Mouse (Mus musculus) spleen, adult 2 months (tissue): Measurements from ENCODE around the gene E030018B13Rik. TPM values are rescaled to one million over a fixed set of nuclear protein-coding genes. Genes with fewer than 3 reads are reported as not detected.

Source experiments
- DNase-seq, 2 experiments: peaks; one replicate each; pipeline versions ENCODE4 v3.0.0 to v3.0.0-alpha.2; 2012 to 2021; ENCODE audit warnings: low spot score in 2 of 2, low read depth in 1 of 2
- H3K27ac ChIP-seq: fragments of 200-500 bp; 2 replicates; pipeline ENCODE4 v1.5.1; 2012; ENCODE audit warnings: low read length, inconsistent platforms; ENCODE audit not compliant: insufficient read depth
- H3K27me3 ChIP-seq: fragments of 200-500 bp; 2 replicates; pipeline ENCODE4 v1.6.1; 2012; ENCODE audit warnings: mild to moderate bottlenecking, moderate library complexity, low read length, inconsistent platforms; ENCODE audit not compliant: control insufficient read depth, insufficient read depth
- H3K36me3 ChIP-seq: fragments of 200-500 bp; 2 replicates; pipeline ENCODE4 v1.6.1; 2012; ENCODE audit warnings: mild to moderate bottlenecking, low read length, inconsistent platforms; ENCODE audit not compliant: control insufficient read depth, insufficient read depth
- H3K4me1 ChIP-seq: fragments of 200-500 bp; 2 replicates; pipeline ENCODE4 v1.6.1; 2011; ENCODE audit warnings: inconsistent platforms; ENCODE audit not compliant: control insufficient read depth, insufficient read depth, insufficient read length
- H3K4me3 ChIP-seq: fragments of 200-500 bp; 2 replicates; pipeline ENCODE4 v1.5.1; 2011; ENCODE audit warnings: mild to moderate bottlenecking, inconsistent platforms; ENCODE audit not compliant: insufficient read depth, insufficient read length; ENCODE audit errors: extremely low read depth
- CTCF ChIP-seq: fragments of 200-500 bp; IDR thresholded peaks from 2 replicates; pipeline ENCODE4 v1.5.1; 2011; ENCODE audit warnings: mild to moderate bottlenecking, inconsistent platforms; ENCODE audit not compliant: insufficient read depth, insufficient read length, insufficient replicate concordance; ENCODE audit errors: extremely low read depth
- POLR2A ChIP-seq: fragments of 200-500 bp; IDR thresholded peaks from 2 replicates; pipeline ENCODE4 v1.6.1; 2011; ENCODE audit warnings: low read depth, low read length, inconsistent platforms
- WGBS: fragments of 180-500 bp; shearing (Covaris S2); methylation state at CpG from one replicate; pipeline ENCODE4 v1.1.7; 2018; 5-methylcytosine and 5-hydroxymethylcytosine counted together
- polyA plus RNA-seq: library from polyadenylated mRNA; depleted of rRNA; stranded (reverse); fragments of >200 nt; gene quantifications from 2 replicates; pipeline ENCODE4 v1.2.3, GENCODE M21; 2012

E030018B13Rik gene
- polyA plus RNA-seq, 1 experiment: not detected

GRCm38 (mm10) chr7:63896968-63897468 lies 19.6 kb upstream of the E030018B13Rik start:
- TF ChIP-seq POLR2A (no peak), CTCF (0 out of 2 replicates have a peak, but pooled peaks have one; percentile 15)
- peak; percentile 35 to 71 for DNase-seq
- H3K4me1 ChIP-seq: peaks cover 35% of the 10 kb centered on the region; the same call in 1 of the 2 replicates

GRCm38 (mm10) chr7:63897655-63898054 lies 19.0 kb upstream of the E030018B13Rik start:
- DNase-seq: no peak
- Histone ChIP-seq H3K4me3 (no peak overlapping the region), H3K4me1 (peaks cover 38% of the 10 kb centered on the region; the same call in 1 of the 2 replicates), H3K27ac (peak overlapping the region; percentile 67), H3K36me3 (no peaks in the 10 kb centered on the region), H3K27me3 (no peaks in the 10 kb centered on the region)
- WGBS: 29% methylated on average over 3 of the region's 3 CpGs
- TF ChIP-seq POLR2A (no peak), CTCF (no peak)

More at GRCm38 (mm10) chr7:63896968-63897468, 19.6 kb upstream of the E030018B13Rik start:
- Histone ChIP-seq H3K27ac (peak overlapping the region; percentile 67), H3K36me3 (no peaks in the 10 kb centered on the region), H3K27me3 (no peaks in the 10 kb centered on the region), H3K4me3 (peak overlapping the region; percentile 37; the same call in 1 of the 2 replicates)
- WGBS: 1% methylated on average over 22 of the region's 22 CpGs

GRCm38 (mm10) chr7:63898201-63898600 lies 18.5 kb upstream of the E030018B13Rik start:
- 90% methylated on average over 6 of the region's 6 CpGs for WGBS
- Histone ChIP-seq H3K27me3 (no peaks in the 10 kb centered on the region), H3K4me3 (no peak overlapping the region), H3K27ac (peak overlapping the region; percentile 67), H3K4me1 (peaks cover 44% of the 10 kb centered on the region), H3K36me3 (no peaks in the 10 kb centered on the region)
- no peak for DNase-seq
- TF ChIP-seq CTCF (no peak), POLR2A (no peak)

GRCm38 (mm10) chr7:63899925-63900324 lies 16.7 kb upstream of the E030018B13Rik start:
- H3K4me1 ChIP-seq: peaks cover 45% of the 10 kb centered on the region

GRCm38 (mm10) chr7:63900411-63900810 lies 16.2 kb upstream of the E030018B13Rik start:
- no peak for DNase-seq
- peaks cover 44% of the 10 kb centered on the region for H3K4me1 ChIP-seq

More at GRCm38 (mm10) chr7:63899925-63900324, 16.7 kb upstream of the E030018B13Rik start:
- Histone ChIP-seq H3K27ac (no peak overlapping the region), H3K27me3 (no peaks in the 10 kb centered on the region), H3K4me3 (no peak overlapping the region), H3K36me3 (no peaks in the 10 kb centered on the region)
- WGBS: 87% methylated on average over 8 of the region's 8 CpGs
- TF ChIP-seq CTCF (no peak), POLR2A (no peak)
- no peak for DNase-seq

GRCm38 (mm10) chr7:63901346-63901745 lies 15.3 kb upstream of the E030018B13Rik start:
- DNase-seq: no peak
- 75% methylated on average over 11 of the region's 11 CpGs for WGBS
- peaks cover 46% of the 10 kb centered on the region for H3K4me1 ChIP-seq

More at GRCm38 (mm10) chr7:63900411-63900810, 16.2 kb upstream of the E030018B13Rik start:
- no peaks in the 10 kb centered on the region for H3K27me3 ChIP-seq
- no peak overlapping the region for H3K27ac ChIP-seq
- H3K36me3 ChIP-seq: no peaks in the 10 kb centered on the region
- 97% methylated on average over 2 of the region's 2 CpGs for WGBS
- no peak for TF ChIP-seq CTCF
- no peak for TF ChIP-seq POLR2A
- H3K4me3 ChIP-seq: no peak overlapping the region

GRCm38 (mm10) chr7:63901942-63902341 lies 14.7 kb upstream of the E030018B13Rik start:
- H3K4me3 ChIP-seq: no peak overlapping the region
- 83% methylated on average over 3 of the region's 3 CpGs for WGBS

More at GRCm38 (mm10) chr7:63901346-63901745, 15.3 kb upstream of the E030018B13Rik start:
- TF ChIP-seq POLR2A: no peak
- TF ChIP-seq CTCF: no peak
- Histone ChIP-seq H3K4me3 (no peak overlapping the region), H3K27me3 (no peaks in the 10 kb centered on the region), H3K27ac (peak overlapping the region; percentile 15; the same call in 1 of the 2 replicates), H3K36me3 (no peaks in the 10 kb centered on the region)

More at GRCm38 (mm10) chr7:63901942-63902341, 14.7 kb upstream of the E030018B13Rik start:
- H3K27me3 ChIP-seq: no peaks in the 10 kb centered on the region
- no peaks in the 10 kb centered on the region for H3K36me3 ChIP-seq
- H3K27ac ChIP-seq: peak overlapping the region; percentile 18; the same call in 1 of the 2 replicates
- no peak for TF ChIP-seq CTCF
- DNase-seq: no peak
- H3K4me1 ChIP-seq: peaks cover 46% of the 10 kb centered on the region
